Mouse (Mus musculus): Measurements from ENCODE around the gene Grm3. TPM values are rescaled to one million over a fixed set of nuclear protein-coding genes. Genes with fewer than 3 reads are reported as not detected.

The Grm3 gene
- polyA plus RNA-seq, 1 experiment = not detected

GRCm38 (mm10) chr5:9624396-9624795 lies 100.6 kb downstream of the Grm3 start:
- no peaks in the 10 kb centered on the region for H3K79me2 ChIP-seq (ENCODE audit: control insufficient read depth, insufficient read depth)
- no peak overlapping the region for H3K4me3 ChIP-seq (ENCODE audit: insufficient read depth, poor library complexity, severe bottlenecking)
- TF ChIP-seq CTCF (IDR thresholded peaks at IDR 0.05; ENCODE audit: control insufficient read depth, insufficient read depth, insufficient read length) (no peak), USF1 (IDR thresholded peaks at IDR 0.05; ENCODE audit: low read depth) (no peak), MYOG (IDR thresholded peaks at IDR 0.05; ENCODE audit: control insufficient read depth, extremely low read depth, insufficient read length) (no peak), CEBPB (IDR thresholded peaks at IDR 0.05; ENCODE audit: low read depth) (no peak), MYOD1 (IDR thresholded peaks at IDR 0.05; ENCODE audit: control insufficient read depth, insufficient read length, low read depth) (no peak), MAX (IDR thresholded peaks at IDR 0.05) (no peak), FOSL1 (IDR thresholded peaks at IDR 0.05; ENCODE audit: insufficient read depth, low read length, poor library complexity, severe bottlenecking) (no peak)

DNA sequence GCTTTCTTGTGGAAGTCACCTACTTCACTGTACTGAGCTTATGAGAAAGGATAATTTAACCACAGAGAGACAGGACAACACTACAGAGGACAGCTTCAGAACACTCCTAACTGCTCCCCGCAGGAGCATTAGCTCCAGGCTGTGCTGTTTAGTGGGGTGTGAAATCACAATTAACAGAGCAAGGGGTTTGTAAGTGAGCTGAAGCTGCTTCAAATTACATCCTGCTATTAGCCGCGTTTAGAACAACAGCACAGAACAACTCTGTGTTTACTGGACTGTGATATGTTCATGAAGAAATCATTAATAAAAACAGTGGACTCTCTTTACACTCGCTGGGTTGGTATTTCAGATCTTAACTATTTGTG lies 101.9 kb downstream of the Grm3 start:
- H3ac ChIP-seq (ENCODE audit: control insufficient read depth, insufficient read length, low read depth) = no peak overlapping the region
- TF ChIP-seq MYOG (IDR thresholded peaks at IDR 0.05; ENCODE audit: control insufficient read depth, extremely low read depth, insufficient read length) (no peak), MAX (IDR thresholded peaks at IDR 0.05) (no peak), CTCF (IDR thresholded peaks at IDR 0.05; ENCODE audit: control insufficient read depth, insufficient read depth, insufficient read length) (no peak), CEBPB (IDR thresholded peaks at IDR 0.05; ENCODE audit: low read depth) (no peak), FOSL1 (IDR thresholded peaks at IDR 0.05; ENCODE audit: insufficient read depth, low read length, poor library complexity, severe bottlenecking) (no peak), MYOD1 (IDR thresholded peaks at IDR 0.05; ENCODE audit: control insufficient read depth, insufficient read length, low read depth) (no peak), USF1 (IDR thresholded peaks at IDR 0.05; ENCODE audit: low read depth) (no peak)
- no peaks in the 10 kb centered on the region for H3K36me3 ChIP-seq (ENCODE audit: control insufficient read depth, insufficient read depth)
- no peaks in the 10 kb centered on the region for H3K79me2 ChIP-seq (ENCODE audit: control insufficient read depth, insufficient read depth)
- H3K27me3 ChIP-seq (ENCODE audit: control insufficient read depth, insufficient read depth, insufficient read length) = no peaks in the 10 kb centered on the region
- H3K79me3 ChIP-seq (ENCODE audit: low read depth) = no peaks in the 10 kb centered on the region
- H3K4me3 ChIP-seq (ENCODE audit: insufficient read depth, poor library complexity, severe bottlenecking) = no peak overlapping the region

More at GRCm38 (mm10) chr5:9624396-9624795, 100.6 kb downstream of the Grm3 start:
- Histone ChIP-seq H3K36me3 (ENCODE audit: control insufficient read depth, insufficient read depth) (no peaks in the 10 kb centered on the region), H3ac (ENCODE audit: control insufficient read depth, insufficient read length, low read depth) (no peak overlapping the region), H3K27me3 (ENCODE audit: control insufficient read depth, insufficient read depth, insufficient read length) (no peaks in the 10 kb centered on the region), H3K79me3 (ENCODE audit: low read depth) (no peaks in the 10 kb centered on the region)

GRCm38 (mm10) chr5:9622264-9623094 lies 102.5 kb downstream of the Grm3 start:
- Histone ChIP-seq H3K4me3 (ENCODE audit: insufficient read depth, poor library complexity, severe bottlenecking) (no peak overlapping the region), H3K36me3 (ENCODE audit: control insufficient read depth, insufficient read depth) (no peaks in the 10 kb centered on the region), H3ac (ENCODE audit: control insufficient read depth, insufficient read length, low read depth) (no peak overlapping the region), H3K79me3 (ENCODE audit: low read depth) (no peaks in the 10 kb centered on the region), H3K79me2 (ENCODE audit: control insufficient read depth, insufficient read depth) (no peaks in the 10 kb centered on the region), H3K27me3 (ENCODE audit: control insufficient read depth, insufficient read depth, insufficient read length) (no peaks in the 10 kb centered on the region)
- TF ChIP-seq MYOD1 (IDR thresholded peaks at IDR 0.05; ENCODE audit: control insufficient read depth, insufficient read length, low read depth) = no peak
- no peak for TF ChIP-seq CTCF (IDR thresholded peaks at IDR 0.05; ENCODE audit: control insufficient read depth, insufficient read depth, insufficient read length)
- TF ChIP-seq MYOG (IDR thresholded peaks at IDR 0.05; ENCODE audit: control insufficient read depth, extremely low read depth, insufficient read length) = no peak

DNA sequence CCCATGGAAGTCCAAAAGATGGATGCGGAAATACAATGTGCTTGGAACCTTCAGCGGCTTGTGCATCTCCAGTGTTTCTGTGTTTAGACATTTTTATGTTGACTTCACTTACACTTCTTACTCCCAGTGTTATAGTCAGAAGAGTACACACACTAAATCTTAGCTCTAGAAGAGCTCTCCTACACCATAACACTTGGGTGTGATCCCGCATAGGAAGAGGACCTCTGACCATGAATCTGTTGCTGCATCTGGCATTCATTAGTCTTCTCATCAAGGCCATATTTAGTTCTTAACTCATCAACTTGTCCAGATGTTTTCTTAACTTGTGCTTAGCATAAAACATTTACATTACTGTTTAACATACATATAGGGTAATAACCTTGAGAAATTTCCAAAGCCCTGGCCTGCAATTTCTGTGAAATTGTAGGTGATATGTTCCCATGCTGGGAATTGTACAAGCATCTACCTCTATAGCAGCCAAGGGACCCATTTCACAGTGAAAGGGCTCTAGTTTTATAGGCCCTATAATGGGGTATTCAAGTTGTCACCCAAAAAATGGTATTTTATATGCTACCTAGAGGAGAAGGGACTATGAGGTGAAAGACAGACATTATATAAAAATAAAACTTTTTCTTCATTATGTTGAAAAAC lies 103.4 kb downstream of the Grm3 start:
- no peaks in the 10 kb centered on the region for H3K27me3 ChIP-seq (ENCODE audit: control insufficient read depth, insufficient read depth, insufficient read length)
- TF ChIP-seq FOSL1 (IDR thresholded peaks at IDR 0.05; ENCODE audit: insufficient read depth, low read length, poor library complexity, severe bottlenecking) (no peak), USF1 (IDR thresholded peaks at IDR 0.05; ENCODE audit: low read depth) (no peak), CTCF (IDR thresholded peaks at IDR 0.05; ENCODE audit: control insufficient read depth, insufficient read depth, insufficient read length) (no peak), MYOD1 (IDR thresholded peaks at IDR 0.05; ENCODE audit: control insufficient read depth, insufficient read length, low read depth) (no peak), MAX (IDR thresholded peaks at IDR 0.05) (no peak), MYOG (IDR thresholded peaks at IDR 0.05; ENCODE audit: control insufficient read depth, extremely low read depth, insufficient read length) (no peak), CEBPB (IDR thresholded peaks at IDR 0.05; ENCODE audit: low read depth) (no peak)
- H3ac ChIP-seq (ENCODE audit: control insufficient read depth, insufficient read length, low read depth) = no peak overlapping the region

DNA sequence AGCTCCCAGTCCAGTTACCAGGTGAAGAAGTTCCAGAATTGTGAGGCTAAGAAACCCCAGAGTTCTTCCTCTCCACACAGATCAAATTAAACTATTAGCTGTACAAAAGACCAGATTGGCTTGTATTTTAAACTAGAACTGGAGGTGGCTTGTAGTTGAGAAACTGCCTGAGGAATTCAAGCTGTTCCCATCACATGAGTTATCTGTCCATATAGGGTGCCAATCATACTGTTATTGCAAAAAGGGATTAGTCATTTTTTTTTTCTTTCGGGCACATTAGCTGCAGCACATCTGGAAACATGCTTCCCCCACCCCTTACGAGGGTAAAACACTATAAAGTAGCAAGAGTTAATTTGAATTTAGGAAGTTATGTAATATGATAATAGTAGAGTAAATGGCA lies 145.9 kb downstream of the Grm3 start:
- no peak overlapping the region for H3K4me3 ChIP-seq (ENCODE audit: insufficient read depth, poor library complexity, severe bottlenecking)
- H3ac ChIP-seq (ENCODE audit: control insufficient read depth, insufficient read length, low read depth) = no peak overlapping the region
- H3K36me3 ChIP-seq (ENCODE audit: control insufficient read depth, insufficient read depth) = no peaks in the 10 kb centered on the region
- TF ChIP-seq FOSL1 (IDR thresholded peaks at IDR 0.05; ENCODE audit: insufficient read depth, low read length, poor library complexity, severe bottlenecking) (no peak), MYOG (IDR thresholded peaks at IDR 0.05; ENCODE audit: control insufficient read depth, extremely low read depth, insufficient read length) (no peak), MAX (IDR thresholded peaks at IDR 0.05) (no peak), CEBPB (IDR thresholded peaks at IDR 0.05; ENCODE audit: low read depth) (no peak)
- H3K79me2 ChIP-seq (ENCODE audit: control insufficient read depth, insufficient read depth) = no peaks in the 10 kb centered on the region
- no peaks in the 10 kb centered on the region for H3K79me3 ChIP-seq (ENCODE audit: low read depth)
- H3K27me3 ChIP-seq (ENCODE audit: control insufficient read depth, insufficient read depth, insufficient read length) = no peaks in the 10 kb centered on the region

More for the DNA sequence above, 103.4 kb downstream of the Grm3 start:
- Histone ChIP-seq H3K79me2 (ENCODE audit: control insufficient read depth, insufficient read depth) (no peaks in the 10 kb centered on the region), H3K79me3 (ENCODE audit: low read depth) (no peaks in the 10 kb centered on the region), H3K36me3 (ENCODE audit: control insufficient read depth, insufficient read depth) (no peaks in the 10 kb centered on the region), H3K4me3 (ENCODE audit: insufficient read depth, poor library complexity, severe bottlenecking) (no peak overlapping the region)
